Mouse (Mus musculus) neural tube, embryonic 13.5 days (tissue): ENCODE data around the gene Odc1. TPM values are rescaled to one million over a fixed set of nuclear protein-coding genes. Genes with fewer than 3 reads are reported as not detected.

Experiments
- ATAC-seq: fragments of 200-750 bp; cut with Nextera tagmentation; 2 replicates; pipeline ENCODE4 v1.8.0; 2017; ENCODE audit warnings: low read depth, mild to moderate bottlenecking, moderate TSS enrichment, moderate library complexity
- H3K27ac ChIP-seq: fragments of 300-500 bp; sonication (generic); replicated peaks from 2 replicates; pipeline ENCODE4 v1.5.1; 2015; ENCODE audit warnings: moderate library complexity, mild to moderate bottlenecking, inconsistent platforms
- H3K27me3 ChIP-seq: fragments of 300-500 bp; sonication (generic); 2 replicates; pipeline ENCODE4 v1.6.1; 2015; ENCODE audit warnings: mild to moderate bottlenecking, inconsistent platforms
- H3K36me3 ChIP-seq: fragments of 300-500 bp; sonication (generic); 2 replicates; pipeline ENCODE4 v1.6.1; 2015; ENCODE audit warnings: mild to moderate bottlenecking, inconsistent platforms
- H3K4me1 ChIP-seq: fragments of 300-500 bp; sonication (generic); replicated peaks from 2 replicates; pipeline ENCODE4 v1.6.1; 2015; ENCODE audit warnings: inconsistent platforms
- H3K4me2 ChIP-seq: fragments of 300-500 bp; sonication (generic); 2 replicates; pipeline ENCODE4 v1.6.1; 2015; ENCODE audit warnings: inconsistent platforms, mild to moderate bottlenecking, moderate library complexity
- H3K4me3 ChIP-seq: fragments of 300-500 bp; sonication (generic); 2 replicates; pipeline ENCODE4 v1.5.1; 2015; ENCODE audit warnings: mild to moderate bottlenecking, inconsistent platforms
- H3K9ac ChIP-seq: fragments of 300-500 bp; sonication (generic); 2 replicates; pipeline ENCODE4 v1.6.1; 2015; ENCODE audit warnings: moderate library complexity, mild to moderate bottlenecking, inconsistent platforms
- H3K9me3 ChIP-seq: fragments of 300-500 bp; sonication (generic); 2 replicates; pipeline ENCODE4 v1.6.1; 2016; ENCODE audit warnings: inconsistent platforms
- WGBS: fragments of 180-500 bp; shearing (Covaris S2); methylation state at CpG from one replicate; pipeline ENCODE4 v1.1.7; 2015; 5-methylcytosine and 5-hydroxymethylcytosine counted together
- polyA plus RNA-seq: library from polyadenylated mRNA; unstranded; fragments of >200 nt; fragmentation: Nextera tagmentation; extraction: Ambion mirVana; gene quantifications from 2 replicates; pipeline ENCODE4 v1.2.1, GENCODE M21; 2015

Odc1 gene
- polyA plus RNA-seq, 1 experiment from 2014 or later = 133 TPM

GRCm38 (mm10) chr12:17594701-17595100, 50.1 kb downstream of the Odc1 start:
- WGBS = 87% methylated on average over 4 of the region's 4 CpGs
- Histone ChIP-seq H3K4me3 (no peak overlapping the region), H3K4me2 (no peak overlapping the region), H3K27me3 (no peaks in the 10 kb centered on the region), H3K9ac (no peak overlapping the region), H3K4me1 (no peaks in the 10 kb centered on the region), H3K36me3 (no peaks in the 10 kb centered on the region), H3K9me3 (no peaks in the 10 kb centered on the region), H3K27ac (no peak overlapping the region)
- ATAC-seq = no peak

GRCm38 (mm10) chr12:17595166-17595565, 50.6 kb downstream of the Odc1 start:
- no peak overlapping the region for H3K4me2 ChIP-seq
- H3K4me3 ChIP-seq = no peak overlapping the region
- no peak overlapping the region for H3K9ac ChIP-seq
- WGBS = 90% methylated on average over 1 of the region's 1 CpGs
- no peak overlapping the region for H3K27ac ChIP-seq
- no peaks in the 10 kb centered on the region for H3K27me3 ChIP-seq
- no peaks in the 10 kb centered on the region for H3K4me1 ChIP-seq
- no peaks in the 10 kb centered on the region for H3K36me3 ChIP-seq
- no peaks in the 10 kb centered on the region for H3K9me3 ChIP-seq
- ATAC-seq = no peak

Other genes with a start within 250 kb of the Odc1 start
- 0.32 and 0.83 TPM in 2 replicates for gene Atp6v1c2, start 215.4 kb upstream of the Odc1 start, polyA plus RNA-seq
- 21.9 and 25.3 TPM in 2 replicates for gene Nol10, start 196.3 kb upstream of the Odc1 start, polyA plus RNA-seq
- gene Hpcal1, start 146.1 kb downstream of the Odc1 start, polyA plus RNA-seq = 77.0 and 79.2 TPM in 2 replicates